ENCODE assay signal across 20 mouse cellular contexts in the genomic region with DNA sequence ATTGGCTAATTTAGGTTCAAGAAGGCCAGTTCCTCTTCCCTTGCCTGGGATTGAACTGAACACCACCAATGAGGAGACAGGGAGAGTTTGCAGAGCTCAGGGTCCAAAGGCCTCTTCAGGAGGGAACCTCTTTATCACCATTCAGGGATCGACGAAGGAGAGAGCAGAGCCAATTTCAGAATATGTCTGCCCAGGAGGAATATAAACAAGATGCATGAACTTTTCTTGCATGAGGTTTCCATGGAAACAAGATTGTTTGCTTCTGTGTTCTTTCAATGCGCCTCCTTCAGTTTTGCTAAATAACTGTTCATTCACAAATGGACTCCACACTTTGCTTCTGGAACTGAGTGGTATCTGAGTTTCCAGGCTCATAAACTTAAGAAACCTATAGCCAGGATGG.
DNase-seq lines count a peak whose midpoint lies in the region; ATAC-seq and TF ChIP-seq lines count a peak whose summit lies in the region.
"Had no signal": no experiment of that assay in that cellular context is flagged by ENCODE, and none has a peak within 500 bp of the region (broad histone marks: within the 10 kb centered on the region; RNA-seq: fewer than 3 reads in every experiment).

No protein-coding gene starts in this region.

- no peak overlapping the region for H3K4me3 ChIP-seq in forebrain, embryonic 14.5 days (ENCODE audit: low read depth, low read length)
- no peak overlapping the region for H3K4me3 ChIP-seq in forebrain, embryonic 12.5 days (replicated peaks)
- H3K4me3 ChIP-seq in intestine, embryonic 15.5 days (replicated peaks) = no peak overlapping the region
- H3K4me3 ChIP-seq in intestine, embryonic 16.5 days (ENCODE audit: low read length) = no peak overlapping the region
- no peak overlapping the region for H3K4me3 ChIP-seq in midbrain, embryonic 14.5 days (replicated peaks; ENCODE audit: low read depth, low read length)
- H3K4me3 ChIP-seq in midbrain, embryonic 10.5 days = no peak overlapping the region
- H3K4me3 ChIP-seq in intestine, postnatal 0 days (ENCODE audit: low read depth, low read length) = no peak overlapping the region
- H3K4me3 ChIP-seq in heart, embryonic 12.5 days = no peak overlapping the region
- H3K4me3 ChIP-seq: kidney, embryonic 15.5 days; liver, embryonic 13.5 days; neural tube, embryonic 12.5 days had no signal

- no peaks in the 10 kb centered on the region for H3K27me3 ChIP-seq in forebrain, embryonic 14.5 days (replicated peaks; ENCODE audit: control insufficient read depth, insufficient read depth, low read length)
- no peaks in the 10 kb centered on the region for H3K27me3 ChIP-seq in forebrain, embryonic 12.5 days
- no peaks in the 10 kb centered on the region for H3K27me3 ChIP-seq in intestine, embryonic 15.5 days (replicated peaks)
- H3K27me3 ChIP-seq in intestine, embryonic 16.5 days (replicated peaks; ENCODE audit: control insufficient read depth, insufficient read depth, low read length) = no peaks in the 10 kb centered on the region
- no peaks in the 10 kb centered on the region for H3K27me3 ChIP-seq in midbrain, embryonic 14.5 days (ENCODE audit: control insufficient read depth, insufficient read depth, low read length)
- no peaks in the 10 kb centered on the region for H3K27me3 ChIP-seq in midbrain, embryonic 10.5 days (ENCODE audit: low read depth, poor library complexity, severe bottlenecking)
- H3K27me3 ChIP-seq in intestine, postnatal 0 days (replicated peaks; ENCODE audit: control insufficient read depth, insufficient read depth, low read length) = no peaks in the 10 kb centered on the region
- H3K27me3 ChIP-seq in heart, embryonic 12.5 days (replicated peaks) = no peaks in the 10 kb centered on the region
- H3K27me3 ChIP-seq: kidney, embryonic 15.5 days; liver, embryonic 13.5 days; neural tube, embryonic 12.5 days had no signal

- peak; percentile 28 for DNase-seq in forebrain, embryonic 14.5 days (ENCODE audit: low spot score)
- DNase-seq in midbrain, embryonic 14.5 days = peak; percentile 28
- no peak for DNase-seq in midbrain, embryonic 10.5 days (ENCODE audit: low spot score)
- DNase-seq: adrenal gland, postnatal 14 days; cerebellum, adult 2 months; heart, adult 18-20 months; heart, postnatal 36 days; layer of hippocampus, postnatal 36 days; left cerebral cortex, postnatal 4 days; liver, embryonic 13.5 days; thymus, postnatal 25 days had no signal

- no peaks in the 10 kb centered on the region for H3K9me3 ChIP-seq in forebrain, embryonic 14.5 days (replicated peaks; ENCODE audit: control insufficient read depth, low read length)
- H3K9me3 ChIP-seq in forebrain, embryonic 12.5 days = no peaks in the 10 kb centered on the region
- H3K9me3 ChIP-seq in intestine, embryonic 15.5 days = no peaks in the 10 kb centered on the region
- no peaks in the 10 kb centered on the region for H3K9me3 ChIP-seq in intestine, embryonic 16.5 days (ENCODE audit: control insufficient read depth, low read length)
- no peaks in the 10 kb centered on the region for H3K9me3 ChIP-seq in midbrain, embryonic 14.5 days (ENCODE audit: control insufficient read depth, low read length)
- no peaks in the 10 kb centered on the region for H3K9me3 ChIP-seq in midbrain, embryonic 10.5 days (replicated peaks)
- no peaks in the 10 kb centered on the region for H3K9me3 ChIP-seq in intestine, postnatal 0 days (ENCODE audit: control insufficient read depth)
- no peaks in the 10 kb centered on the region for H3K9me3 ChIP-seq in heart, embryonic 12.5 days (replicated peaks)
- H3K9me3 ChIP-seq: kidney, embryonic 15.5 days; liver, embryonic 13.5 days; neural tube, embryonic 12.5 days had no signal

- no peak overlapping the region for H3K27ac ChIP-seq in forebrain, embryonic 14.5 days (ENCODE audit: low read depth, low read length)
- H3K27ac ChIP-seq in forebrain, embryonic 12.5 days = no peak overlapping the region
- H3K27ac ChIP-seq in intestine, embryonic 15.5 days = no peak overlapping the region
- no peak overlapping the region for H3K27ac ChIP-seq in intestine, embryonic 16.5 days (ENCODE audit: low read length)
- H3K27ac ChIP-seq in midbrain, embryonic 14.5 days (replicated peaks; ENCODE audit: low read depth, low read length) = no peak overlapping the region
- H3K27ac ChIP-seq in midbrain, embryonic 10.5 days (replicated peaks) = no peak overlapping the region
- H3K27ac ChIP-seq in intestine, postnatal 0 days (ENCODE audit: low read depth, low read length) = no peak overlapping the region
- no peak overlapping the region for H3K27ac ChIP-seq in heart, embryonic 12.5 days (ENCODE audit: poor library complexity, severe bottlenecking)
- H3K27ac ChIP-seq: kidney, embryonic 15.5 days; liver, embryonic 13.5 days; neural tube, embryonic 12.5 days had no signal

- H3K36me3 ChIP-seq in forebrain, embryonic 14.5 days (ENCODE audit: control insufficient read depth, insufficient read depth, low read length) = no peaks in the 10 kb centered on the region
- H3K36me3 ChIP-seq in forebrain, embryonic 12.5 days (replicated peaks) = no peaks in the 10 kb centered on the region
- no peaks in the 10 kb centered on the region for H3K36me3 ChIP-seq in intestine, embryonic 15.5 days
- H3K36me3 ChIP-seq in intestine, embryonic 16.5 days (ENCODE audit: control insufficient read depth, insufficient read depth, low read length) = no peaks in the 10 kb centered on the region
- H3K36me3 ChIP-seq in midbrain, embryonic 14.5 days (ENCODE audit: control insufficient read depth, insufficient read depth, low read length) = no peaks in the 10 kb centered on the region
- H3K36me3 ChIP-seq in midbrain, embryonic 10.5 days = no peaks in the 10 kb centered on the region
- H3K36me3 ChIP-seq in intestine, postnatal 0 days (ENCODE audit: control insufficient read depth, insufficient read depth) = no peaks in the 10 kb centered on the region
- H3K36me3 ChIP-seq in heart, embryonic 12.5 days = no peaks in the 10 kb centered on the region
- H3K36me3 ChIP-seq: G1E; kidney, embryonic 15.5 days; liver, embryonic 13.5 days; neural tube, embryonic 12.5 days had no signal

- H3K4me2 ChIP-seq in forebrain, embryonic 14.5 days (ENCODE audit: low read length) = no peak overlapping the region
- H3K4me2 ChIP-seq in forebrain, embryonic 12.5 days = no peak overlapping the region
- no peak overlapping the region for H3K4me2 ChIP-seq in intestine, embryonic 15.5 days (replicated peaks)
- no peak overlapping the region for H3K4me2 ChIP-seq in intestine, embryonic 16.5 days (ENCODE audit: low read depth, low read length)
- no peak overlapping the region for H3K4me2 ChIP-seq in midbrain, embryonic 14.5 days (ENCODE audit: low read length)
- H3K4me2 ChIP-seq in intestine, postnatal 0 days (replicated peaks; ENCODE audit: low read depth) = no peak overlapping the region
- H3K4me2 ChIP-seq in heart, embryonic 12.5 days = no peak overlapping the region
- H3K4me2 ChIP-seq: kidney, embryonic 15.5 days; liver, embryonic 13.5 days; neural tube, embryonic 12.5 days had no signal

- no peak overlapping the region for H3K9ac ChIP-seq in forebrain, embryonic 14.5 days (ENCODE audit: low read length)
- H3K9ac ChIP-seq in forebrain, embryonic 12.5 days = no peak overlapping the region
- no peak overlapping the region for H3K9ac ChIP-seq in intestine, embryonic 15.5 days
- no peak overlapping the region for H3K9ac ChIP-seq in intestine, embryonic 16.5 days (ENCODE audit: low read depth, low read length)
- H3K9ac ChIP-seq in midbrain, embryonic 14.5 days (replicated peaks; ENCODE audit: low read length) = no peak overlapping the region
- no peak overlapping the region for H3K9ac ChIP-seq in intestine, postnatal 0 days (ENCODE audit: low read depth, low read length)
- no peak overlapping the region for H3K9ac ChIP-seq in heart, embryonic 12.5 days
- H3K9ac ChIP-seq: kidney, embryonic 15.5 days; liver, embryonic 13.5 days; neural tube, embryonic 12.5 days had no signal

- no peak for TF ChIP-seq CTCF in intestine, postnatal 0 days (IDR thresholded peaks at IDR 0.05; ENCODE audit: low read depth)

- ATAC-seq in forebrain, embryonic 14.5 days = no peak
- ATAC-seq in forebrain, embryonic 12.5 days (ENCODE audit: low FRiP score) = no peak
- ATAC-seq in intestine, embryonic 15.5 days = peak; percentile 43; the same call in 1 of the 2 replicates
- ATAC-seq in intestine, embryonic 16.5 days = no peak
- ATAC-seq in midbrain, embryonic 14.5 days (ENCODE audit: low FRiP score, low TSS enrichment) = no peak
- peak; percentile 53; the same call in 1 of the 2 replicates for ATAC-seq in intestine, postnatal 0 days
- ATAC-seq in heart, embryonic 12.5 days (ENCODE audit: insufficient number of reproducible peaks, low FRiP score) = no peak
- ATAC-seq: activated CD4-positive, CD25-positive, alpha-beta regulatory T cell, adult 4 months had no signal

- no peaks in the 10 kb centered on the region for H3K4me1 ChIP-seq in forebrain, embryonic 14.5 days (ENCODE audit: control insufficient read depth, insufficient read depth, low read length)
- no peaks in the 10 kb centered on the region for H3K4me1 ChIP-seq in forebrain, embryonic 12.5 days
- H3K4me1 ChIP-seq in intestine, embryonic 15.5 days (replicated peaks) = no peaks in the 10 kb centered on the region
- H3K4me1 ChIP-seq in intestine, embryonic 16.5 days (ENCODE audit: control insufficient read depth, insufficient read depth, low read length) = no peaks in the 10 kb centered on the region
- no peaks in the 10 kb centered on the region for H3K4me1 ChIP-seq in midbrain, embryonic 14.5 days (ENCODE audit: control insufficient read depth, insufficient read depth, low read length)
- no peaks in the 10 kb centered on the region for H3K4me1 ChIP-seq in midbrain, embryonic 10.5 days
- no peaks in the 10 kb centered on the region for H3K4me1 ChIP-seq in intestine, postnatal 0 days (replicated peaks; ENCODE audit: control insufficient read depth, insufficient read depth, low read length)
- H3K4me1 ChIP-seq in heart, embryonic 12.5 days (replicated peaks) = no peaks in the 10 kb centered on the region
- H3K4me1 ChIP-seq: kidney, embryonic 15.5 days; liver, embryonic 13.5 days; neural tube, embryonic 12.5 days had no signal

- WGBS in forebrain, embryonic 14.5 days = 55% methylated on average over 3 of the region's 3 CpGs
- WGBS in forebrain, embryonic 12.5 days = 63% methylated on average over 3 of the region's 3 CpGs
- WGBS in intestine, embryonic 15.5 days = 47% methylated on average over 3 of the region's 3 CpGs
- 54% methylated on average over 3 of the region's 3 CpGs for WGBS in intestine, embryonic 16.5 days
- 64% methylated on average over 3 of the region's 3 CpGs for WGBS in midbrain, embryonic 14.5 days
- 87% methylated on average over 3 of the region's 3 CpGs for WGBS in midbrain, embryonic 10.5 days
- WGBS in intestine, postnatal 0 days = 41% methylated on average over 3 of the region's 3 CpGs
- 63% methylated on average over 3 of the region's 3 CpGs for WGBS in heart, embryonic 12.5 days

Comparison
In these comparisons a context has a peak if more than half of its experiments do, and no peak if none do; other contexts are left out.
1. ATAC-seq: peak in intestine, embryonic 15.5 days (single experiment) and intestine, postnatal 0 days (single experiment); none in forebrain, embryonic 14.5 days (single experiment), forebrain, embryonic 12.5 days (single experiment), intestine, embryonic 16.5 days (single experiment), midbrain, embryonic 14.5 days (single experiment) and heart, embryonic 12.5 days (single experiment).